Mouse (Mus musculus) spleen, adult 12 weeks (tissue): ENCODE measurements at regions not wholly inside any gene's neighbourhood (a gene's known extent, or its start where the extent isn't known, plus 50 kb on each side); places are given as distances from the start of the nearest gene placed in this dataset.

Experiments used
- DNase-seq: peaks from one replicate; pipeline ENCODE4 v3.0.0; 2022; ENCODE audit warnings: low spot score

DNA sequence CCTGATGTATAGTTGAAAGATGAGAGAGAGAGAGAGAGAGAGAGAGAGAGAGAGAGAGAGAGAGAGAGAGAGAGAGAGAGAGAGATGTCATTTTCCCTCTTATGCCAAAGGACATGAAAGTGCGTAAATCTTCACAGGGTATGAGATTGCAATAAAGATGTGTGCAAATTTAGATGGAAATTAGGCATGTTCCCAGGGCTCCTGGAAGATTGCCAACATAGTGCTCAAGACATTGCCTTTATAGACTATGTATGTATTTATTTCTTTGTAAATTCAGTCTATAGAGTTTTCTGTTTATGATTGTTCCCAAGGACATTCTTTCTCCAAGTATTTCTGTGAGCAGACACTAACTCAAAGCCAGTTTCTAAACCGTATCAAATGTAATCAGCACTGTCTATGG is 376.5 kb upstream of the Zeb2 start:
- no peak for DNase-seq

DNA sequence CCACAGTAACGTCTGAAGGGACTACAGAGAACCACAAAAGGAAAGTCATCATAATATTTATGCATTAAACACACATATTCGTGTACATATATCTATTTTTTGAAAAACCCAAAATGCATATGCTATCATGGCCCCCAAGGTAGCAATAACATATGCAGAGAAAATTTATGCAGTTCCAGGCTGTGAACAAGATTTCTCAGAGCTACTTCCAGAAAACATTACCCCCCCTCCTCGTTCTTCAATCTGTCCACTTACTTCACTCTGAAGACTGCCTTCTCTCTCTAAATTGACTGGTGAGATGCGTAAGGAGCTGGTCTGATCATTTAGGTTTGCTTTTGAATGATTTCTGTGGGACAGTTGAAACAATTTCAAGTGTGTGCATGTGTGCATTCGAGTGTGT is 369.3 kb upstream of the Zeb2 start:
- no peak for DNase-seq

GRCm38 (mm10) chr2:45485477-45485876 is 368.3 kb upstream of the Zeb2 start:
- DNase-seq: no peak

DNA sequence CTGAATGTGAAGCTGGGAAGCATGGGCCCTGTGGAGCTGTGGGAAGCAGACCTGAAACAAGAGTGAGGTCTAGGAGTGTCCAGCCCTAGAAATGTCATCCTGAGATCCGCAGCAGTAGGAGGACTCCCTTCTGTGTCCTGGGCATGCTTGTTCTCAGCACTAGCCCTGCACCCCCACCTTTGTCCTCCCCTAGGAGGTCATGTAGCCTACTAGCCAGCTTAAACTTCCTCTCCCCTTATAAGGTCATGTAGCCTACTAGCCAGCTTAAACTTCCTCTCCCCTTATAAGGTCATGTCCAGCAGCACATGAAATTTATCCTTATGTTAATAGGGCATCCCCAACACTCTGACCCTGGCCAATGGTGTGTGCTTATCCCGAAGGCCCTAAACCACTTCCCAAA is 363.5 kb upstream of the Zeb2 start:
- no peak for DNase-seq

DNA sequence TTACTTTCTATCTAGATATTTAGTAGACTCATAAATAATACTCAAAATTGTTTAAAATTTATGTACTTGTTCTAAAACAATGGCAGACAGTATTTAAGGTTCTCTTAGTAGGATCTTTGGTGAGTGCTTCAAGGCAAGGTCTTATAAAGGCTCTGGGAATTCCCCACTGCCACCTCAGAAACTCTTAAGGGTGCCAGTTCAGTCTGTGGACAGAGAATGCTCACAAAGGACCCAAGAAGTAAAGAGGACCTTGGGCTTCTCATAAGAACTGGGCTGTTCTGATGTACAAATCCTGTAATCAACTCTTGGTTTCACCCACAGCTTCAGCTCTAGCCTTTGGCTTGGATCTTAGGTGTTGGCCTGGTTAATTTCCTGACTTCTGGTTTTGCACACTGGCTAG is 358.8 kb upstream of the Zeb2 start:
- no peak for DNase-seq

DNA sequence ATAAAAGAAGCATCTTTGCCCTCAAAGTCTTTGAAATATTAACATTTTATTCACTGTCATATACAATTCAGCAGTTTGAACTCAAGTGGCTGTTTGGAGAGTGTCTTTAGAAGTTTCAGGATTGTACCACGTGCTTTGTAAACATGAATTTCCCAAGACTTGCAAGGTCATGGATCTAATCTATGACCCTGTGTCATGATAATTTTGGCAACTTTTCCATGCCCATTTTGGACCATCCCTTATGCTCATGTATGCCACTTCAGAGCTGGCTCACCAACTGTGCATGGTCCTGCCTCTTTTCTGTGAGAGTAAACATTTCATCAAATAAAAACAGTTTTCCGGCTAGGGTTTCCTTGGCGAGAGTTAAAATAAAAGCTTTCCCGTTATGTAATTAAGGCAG is 347.1 kb upstream of the Zeb2 start:
- no peak for DNase-seq

GRCm38 (mm10) chr2:45459410-45459809 is 342.2 kb upstream of the Zeb2 start:
- no peak for DNase-seq

DNA sequence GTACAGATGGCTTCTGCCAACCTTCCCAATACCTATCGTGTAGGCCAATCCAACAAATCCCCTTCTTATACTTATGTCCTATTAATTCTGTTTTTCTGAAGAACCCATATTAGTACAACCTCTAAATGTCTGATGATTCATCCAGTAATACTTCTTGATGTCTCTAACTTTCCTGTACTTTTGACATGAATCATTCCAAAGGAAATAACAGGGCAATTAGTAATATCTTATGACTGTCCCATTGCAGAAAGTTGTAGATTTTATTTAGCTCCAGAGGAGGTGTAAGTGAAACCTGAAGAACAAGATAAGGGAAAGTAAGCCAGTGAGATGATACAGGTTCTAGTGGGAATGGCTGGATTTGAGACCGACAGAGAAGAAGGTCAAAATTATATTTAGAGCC is 337.6 kb upstream of the Zeb2 start:
- DNase-seq: no peak

DNA sequence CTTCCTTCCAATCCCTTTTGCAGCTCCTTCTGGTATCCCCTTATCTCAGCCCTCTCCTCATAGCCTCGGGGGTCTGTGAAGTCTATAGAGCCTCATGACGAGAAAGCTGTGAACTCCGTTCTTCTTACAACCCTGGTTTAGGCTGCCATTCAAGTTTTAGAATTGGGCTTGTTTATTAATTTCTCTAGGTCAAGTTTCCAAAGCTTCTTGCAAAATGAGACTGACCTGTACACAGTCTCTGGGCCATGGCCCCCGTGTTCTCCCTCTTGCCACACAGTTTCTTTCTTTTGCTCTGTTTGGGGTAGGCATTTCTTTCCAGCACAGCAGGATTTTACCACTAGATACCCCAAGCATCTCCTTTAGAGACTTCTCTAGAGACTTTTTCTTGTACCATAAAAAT is 322.0 kb upstream of the Zeb2 start:
- no peak for DNase-seq

- DNase-seq: no peak
Measured at GRCm38 (mm10) chr2:45438739-45439138, 321.5 kb upstream of the Zeb2 start.

- DNase-seq: no peak
Measured at GRCm38 (mm10) chr2:45435261-45435980, 318.2 kb upstream of the Zeb2 start.

DNA sequence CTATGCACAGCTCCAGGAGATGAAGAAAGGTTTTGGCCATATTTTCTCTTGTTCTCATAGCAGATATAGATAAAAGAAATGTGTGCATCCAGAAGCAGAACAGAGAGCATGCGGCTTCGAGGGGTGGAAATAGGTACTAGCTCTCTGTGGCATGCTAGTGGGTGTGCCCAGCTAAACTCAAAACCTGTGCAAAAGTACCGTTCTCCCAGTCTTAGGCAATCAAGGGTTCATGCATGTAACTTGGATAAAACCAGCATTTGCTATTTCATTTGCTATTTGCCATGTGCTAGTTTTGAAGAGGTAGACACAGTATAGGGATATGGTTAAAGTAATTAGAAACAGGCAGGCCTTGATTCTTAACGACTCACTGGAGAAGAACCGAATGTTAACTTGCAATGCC is 317.6 kb upstream of the Zeb2 start:
- DNase-seq: no peak

DNA sequence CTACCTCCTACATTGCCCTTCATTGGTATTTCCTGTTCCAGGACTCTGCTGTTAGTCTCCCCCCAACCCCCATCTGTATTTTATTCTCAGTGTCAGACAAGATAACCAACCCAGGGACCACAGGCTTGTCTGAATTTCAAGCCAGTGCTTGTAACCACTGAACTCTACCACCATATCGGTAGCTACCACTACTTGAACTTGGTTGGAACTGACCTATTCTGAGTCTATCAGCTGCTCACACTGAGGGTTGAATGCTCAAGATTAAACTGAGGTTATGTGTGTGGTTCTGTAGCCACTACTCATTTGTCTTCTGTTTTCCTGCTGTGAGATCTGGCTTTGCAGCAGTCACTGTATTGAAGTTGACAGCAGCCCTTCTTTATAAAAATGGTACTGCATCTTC is 317.0 kb upstream of the Zeb2 start:
- no peak for DNase-seq

GRCm38 (mm10) chr2:45431366-45431765 is 314.2 kb upstream of the Zeb2 start:
- no peak for DNase-seq

- DNase-seq: no peak
Measured at GRCm38 (mm10) chr2:45421774-45422173, 304.6 kb upstream of the Zeb2 start.

- no peak for DNase-seq
Measured at GRCm38 (mm10) chr2:45408136-45408535, 290.9 kb upstream of the Zeb2 start.

GRCm38 (mm10) chr2:45389902-45390492 is 272.8 kb upstream of the Zeb2 start:
- no peak for DNase-seq

GRCm38 (mm10) chr2:45371268-45371667 is 254.1 kb upstream of the Zeb2 start:
- no peak for DNase-seq

- DNase-seq: no peak
Measured at GRCm38 (mm10) chr2:45370615-45370968, 253.4 kb upstream of the Zeb2 start.

DNA sequence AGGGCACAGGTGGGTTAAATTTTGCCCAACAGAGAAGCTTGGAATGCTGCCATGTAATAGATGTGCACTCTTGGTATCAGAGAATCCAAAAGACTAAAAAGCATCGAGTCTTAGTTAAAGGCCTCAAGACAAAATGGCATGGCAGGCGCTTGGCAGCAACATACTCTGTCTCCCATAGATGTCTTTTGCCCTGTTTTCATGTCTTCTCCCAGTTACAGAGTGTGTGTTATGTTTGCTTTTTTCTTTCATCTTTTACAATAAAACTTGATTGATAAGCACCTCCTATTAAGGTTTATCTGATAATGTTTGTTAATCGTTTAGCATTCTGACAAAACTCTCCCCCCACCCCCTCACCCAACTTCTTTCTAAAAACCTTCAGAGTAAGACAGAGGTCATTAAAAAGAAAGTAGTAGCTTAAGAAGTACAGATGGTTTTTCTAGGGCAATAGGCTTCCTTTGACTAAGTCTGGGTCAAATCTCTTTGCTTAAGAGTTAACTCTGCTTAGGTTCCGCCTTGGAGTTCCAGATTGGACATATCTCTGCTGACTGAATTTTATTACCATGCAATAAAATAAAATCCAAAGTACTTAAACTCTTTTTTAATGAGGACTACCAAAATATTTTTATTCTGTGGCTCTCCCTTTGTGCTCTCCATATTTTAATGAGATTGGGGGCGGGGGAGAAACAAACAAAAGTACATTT is 252.9 kb upstream of the Zeb2 start:
- DNase-seq: no peak

- no peak for DNase-seq
Measured at GRCm38 (mm10) chr2:45369432-45369831, 252.2 kb upstream of the Zeb2 start.

DNA sequence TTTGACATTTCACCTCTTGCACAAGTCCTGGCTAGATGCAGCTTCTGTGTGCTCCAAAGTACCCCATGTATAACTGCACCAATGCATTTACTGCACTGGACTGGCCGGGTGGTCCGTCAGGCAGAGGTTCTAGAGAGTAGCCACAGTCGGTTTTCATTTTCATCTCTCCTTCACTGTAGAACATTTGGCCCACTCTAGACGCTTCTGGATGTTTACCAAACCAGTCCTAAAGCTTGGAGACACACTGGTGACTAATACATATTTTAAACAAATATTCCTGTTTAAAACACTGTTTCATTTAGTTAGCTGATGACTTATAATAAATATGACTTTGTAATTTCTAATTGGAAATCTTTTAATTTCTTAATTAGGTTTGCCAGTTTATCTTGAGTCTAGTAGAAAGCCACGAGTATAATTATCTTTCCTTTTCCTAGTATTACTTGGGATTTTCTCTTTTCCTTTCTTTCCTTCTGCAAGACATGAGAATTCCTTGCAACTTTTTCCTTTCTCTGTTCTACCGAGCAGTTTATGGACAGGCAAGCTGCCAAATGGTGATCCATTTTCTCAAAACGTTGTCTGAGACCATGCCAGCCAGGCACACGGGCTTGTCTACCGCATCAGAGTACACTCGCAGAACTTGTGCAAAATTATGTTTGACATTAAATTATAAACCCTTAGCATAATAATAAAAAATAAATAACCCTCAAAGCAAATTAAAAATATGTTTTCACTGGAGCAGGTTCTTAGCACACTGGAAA is 250.4 kb upstream of the Zeb2 start:
- no peak for DNase-seq

DNA sequence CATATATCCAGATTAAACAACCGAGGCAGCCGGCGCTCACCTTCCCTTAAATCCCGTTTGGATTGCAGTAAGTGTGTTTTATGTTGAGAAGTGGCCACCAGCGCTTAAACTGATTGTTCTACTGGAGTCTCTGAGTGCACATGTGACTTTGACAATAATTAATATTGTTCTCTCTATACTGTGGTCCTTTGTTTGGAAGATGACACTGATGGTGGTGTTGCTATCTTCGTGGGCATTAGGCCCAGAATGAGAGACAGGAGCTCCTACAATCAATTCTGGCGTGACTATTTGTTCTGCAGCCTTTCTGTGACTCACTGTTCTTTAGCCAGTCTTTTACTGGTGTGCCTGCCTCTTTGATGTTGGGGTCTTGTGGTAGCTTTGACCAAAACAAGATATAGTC is 240.1 kb upstream of the Zeb2 start:
- DNase-seq: no peak
